Mouse (Mus musculus): ENCODE data around the gene Mipep.

Mipep gene

GRCm38 (mm10) chr14:60885361-60885950, 101.1 kb downstream of the Mipep start:
- DNase-seq, result no peak

GRCm38 (mm10) chr14:60893882-60894281, 109.5 kb downstream of the Mipep start:
- DNase-seq, result no peak

GRCm38 (mm10) chr14:60895172-60896000, 111.0 kb downstream of the Mipep start:
- no peak for DNase-seq

- no peak for DNase-seq
Observed at GRCm38 (mm10) chr14:60898086-60898667, 113.8 kb downstream of the Mipep start.

- no peak for DNase-seq
Observed at GRCm38 (mm10) chr14:60904501-60904900, 120.1 kb downstream of the Mipep start.

GRCm38 (mm10) chr14:60906421-60907374, 122.3 kb downstream of the Mipep start:
- no peak for DNase-seq

GRCm38 (mm10) chr14:60909351-60909750, 125.0 kb downstream of the Mipep start:
- no peak for DNase-seq

- no peak for DNase-seq
Observed at GRCm38 (mm10) chr14:60910506-60911444, 126.4 kb downstream of the Mipep start.

GRCm38 (mm10) chr14:60912981-60913468, 128.7 kb downstream of the Mipep start:
- no peak for DNase-seq

- no peak for DNase-seq
Observed at GRCm38 (mm10) chr14:60916661-60917060, 132.3 kb downstream of the Mipep start.

- no peak for DNase-seq
Observed at GRCm38 (mm10) chr14:60926011-60926410, 141.6 kb downstream of the Mipep start.

- no peak for DNase-seq
Observed at GRCm38 (mm10) chr14:60935705-60936104, 151.3 kb downstream of the Mipep start.

GRCm38 (mm10) chr14:60937481-60938039, 153.2 kb downstream of the Mipep start:
- no peak for DNase-seq
